Mouse (Mus musculus) layer of hippocampus, adult 11-12 months (tissue): ENCODE measurements at regions not wholly inside any gene's neighbourhood (a gene's known extent, or its start where the extent isn't known, plus 50 kb on each side); places are given as distances from the start of the nearest gene placed in this dataset.
"Not testable (repeated sequence)": the region's sequence is repeated elsewhere in the genome, so short reads cannot be mapped to it uniquely, and the experiment has no call there.

ENCODE experiments used
- DNase-seq: peaks from one replicate; pipeline ENCODE4 v3.0.0; 2022; ENCODE audit warnings: low spot score

- not testable (repeated sequence) for DNase-seq
Observed at GRCm38 (mm10) chr8:93443631-93444030, 64.1 kb upstream of the Ces1h start.

GRCm38 (mm10) chr8:93441936-93442335, 62.4 kb upstream of the Ces1h start:
- DNase-seq: no peak

GRCm38 (mm10) chr8:93436586-93436985, 57.1 kb upstream of the Ces1h start:
- not testable (repeated sequence) for DNase-seq

- peak; percentile 81 for DNase-seq
Observed at GRCm38 (mm10) chr8:93430637-93431036, 51.1 kb upstream of the Ces1h start.
